Mouse (Mus musculus): ENCODE measurements around the gene Chst15. TPM values are rescaled to one million over a fixed set of nuclear protein-coding genes. Genes with fewer than 3 reads are reported as not detected.

Chst15 gene
- polyA plus RNA-seq, 1 experiment from 2014 or later, result 22.3 TPM

DNA sequence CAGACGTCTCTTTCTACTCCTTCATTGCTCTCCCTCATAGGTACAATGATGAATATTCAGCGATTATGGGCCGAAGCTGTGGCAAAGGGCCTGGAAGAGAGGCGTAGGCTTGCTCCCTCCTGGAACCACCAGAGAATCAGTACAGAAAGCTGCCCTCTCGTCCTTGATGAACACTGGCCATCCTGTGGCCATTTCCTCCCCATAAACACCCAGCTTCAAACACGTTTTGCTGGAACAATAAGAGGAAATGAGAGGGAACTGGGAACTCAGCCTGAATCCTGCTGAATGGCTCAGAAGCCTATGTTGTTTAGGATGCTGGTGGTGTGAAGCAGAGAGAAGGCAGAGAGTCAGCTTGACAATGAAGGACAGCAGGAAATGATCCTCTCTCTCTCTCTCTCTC, 21.3 kb upstream of the Chst15 start:
- Histone ChIP-seq H3K27ac (ENCODE audit: low read length) (peak overlapping the region; percentile 91), H3K4me1 (replicated peaks; ENCODE audit: control insufficient read depth, insufficient read depth, low read length) (peaks cover 25% of the 10 kb centered on the region), H3K27me3 (ENCODE audit: control insufficient read depth, insufficient read depth, low read depth, low read length) (no peaks in the 10 kb centered on the region), H3K36me3 (ENCODE audit: control insufficient read depth, insufficient read depth, low read length) (no peaks in the 10 kb centered on the region), H3K4me2 (ENCODE audit: low read depth, low read length) (no peak overlapping the region; the same call in 1 of the 2 replicates), H3K9ac (ENCODE audit: low read length) (no peak overlapping the region), H3K9me3 (ENCODE audit: control insufficient read depth, low read length) (no peaks in the 10 kb centered on the region), H3K4me3 (ENCODE audit: low read length) (no peak overlapping the region)
- WGBS, result 61% methylated on average over 6 of the region's 6 CpGs
- ATAC-seq (ENCODE audit: low read depth), result peak; percentile 54; the same call in 1 of the 2 replicates

DNA sequence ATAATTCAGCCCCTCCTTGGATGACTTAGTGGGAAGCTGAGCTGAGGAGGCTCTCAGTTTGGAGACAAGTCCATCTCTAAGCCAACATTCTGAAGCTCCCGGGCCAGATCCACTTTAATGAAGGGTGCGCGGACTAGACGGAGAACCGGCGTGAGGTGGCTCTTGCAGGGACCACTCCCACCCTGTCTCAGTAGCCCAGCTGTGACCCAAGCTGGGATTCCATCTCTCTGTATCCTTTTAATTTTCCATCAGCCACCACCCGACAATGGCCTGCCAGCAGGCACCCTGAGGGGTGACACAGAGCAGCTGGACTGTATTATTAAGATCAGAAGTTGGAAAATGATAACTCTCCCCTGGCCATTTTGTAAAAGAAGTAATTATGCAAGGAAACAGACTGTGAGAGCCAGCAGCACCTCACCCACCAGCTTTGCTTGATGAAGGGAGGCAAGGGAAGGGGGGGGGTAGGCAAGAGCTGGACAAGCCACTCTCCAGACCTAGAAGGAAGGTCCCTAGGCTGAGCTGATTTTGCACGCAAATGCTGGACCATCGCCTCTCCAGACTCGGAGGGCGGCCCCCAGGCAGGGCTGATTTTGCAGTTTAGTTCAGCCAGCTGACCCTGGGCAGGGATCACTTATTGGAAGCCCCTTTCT, 20.4 kb upstream of the Chst15 start:
- no peak for ATAC-seq (ENCODE audit: low read depth)
- WGBS, result 46% methylated on average over 11 of the region's 11 CpGs
- peaks cover 25% of the 10 kb centered on the region for H3K4me1 ChIP-seq (replicated peaks; ENCODE audit: control insufficient read depth, insufficient read depth, low read length)

GRCm38 (mm10) chr7:132336781-132337180, 19.8 kb upstream of the Chst15 start:
- Histone ChIP-seq H3K36me3 (ENCODE audit: control insufficient read depth, insufficient read depth, low read length) (no peaks in the 10 kb centered on the region), H3K27ac (ENCODE audit: low read length) (peak overlapping the region; percentile 64), H3K4me1 (replicated peaks; ENCODE audit: control insufficient read depth, insufficient read depth, low read length) (peaks cover 28% of the 10 kb centered on the region), H3K4me2 (ENCODE audit: low read depth, low read length) (no peak overlapping the region), H3K4me3 (ENCODE audit: low read length) (no peak overlapping the region), H3K9ac (ENCODE audit: low read length) (no peak overlapping the region), H3K9me3 (ENCODE audit: control insufficient read depth, low read length) (no peaks in the 10 kb centered on the region), H3K27me3 (ENCODE audit: control insufficient read depth, insufficient read depth, low read depth, low read length) (no peaks in the 10 kb centered on the region)
- WGBS, result 31% methylated on average over 3 of the region's 3 CpGs
- peak; percentile 42; the same call in 1 of the 2 replicates for ATAC-seq (ENCODE audit: low read depth)

More for the DNA sequence above, 20.4 kb upstream of the Chst15 start:
- no peaks in the 10 kb centered on the region for H3K36me3 ChIP-seq (ENCODE audit: control insufficient read depth, insufficient read depth, low read length)
- H3K9me3 ChIP-seq (ENCODE audit: control insufficient read depth, low read length), result no peaks in the 10 kb centered on the region
- peak overlapping the region; percentile 64 for H3K27ac ChIP-seq (ENCODE audit: low read length)
- no peak overlapping the region for H3K4me2 ChIP-seq (ENCODE audit: low read depth, low read length)
- H3K4me3 ChIP-seq (ENCODE audit: low read length), result no peak overlapping the region
- no peak overlapping the region for H3K9ac ChIP-seq (ENCODE audit: low read length)
- no peaks in the 10 kb centered on the region for H3K27me3 ChIP-seq (ENCODE audit: control insufficient read depth, insufficient read depth, low read depth, low read length)

DNA sequence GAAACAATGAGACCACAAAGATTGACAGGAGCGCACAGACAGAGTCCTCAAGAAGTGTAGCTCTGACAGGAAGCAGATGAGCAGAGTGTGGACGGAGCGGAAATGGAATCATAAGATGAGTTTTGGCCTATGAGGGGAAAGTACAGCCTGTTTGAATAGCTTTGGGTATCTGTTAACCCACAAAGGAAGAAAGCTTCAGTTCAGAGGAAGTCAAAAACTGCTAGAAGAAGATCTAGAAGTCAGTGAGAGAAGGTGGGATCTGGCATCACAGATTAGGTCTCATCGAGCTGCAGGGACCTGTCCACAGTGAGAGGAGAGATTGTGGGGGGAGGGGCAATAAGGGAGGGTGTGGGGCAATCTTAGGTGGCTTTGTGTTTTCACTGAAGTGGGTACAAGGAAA, 18.3 kb upstream of the Chst15 start:
- H3K4me1 ChIP-seq (replicated peaks; ENCODE audit: control insufficient read depth, insufficient read depth, low read length), result peaks cover 33% of the 10 kb centered on the region
- no peaks in the 10 kb centered on the region for H3K27me3 ChIP-seq (ENCODE audit: control insufficient read depth, insufficient read depth, low read depth, low read length)
- H3K4me2 ChIP-seq (ENCODE audit: low read depth, low read length), result no peak overlapping the region
- no peak overlapping the region for H3K9ac ChIP-seq (ENCODE audit: low read length)
- no peak for ATAC-seq (ENCODE audit: low read depth)
- no peak overlapping the region for H3K4me3 ChIP-seq (ENCODE audit: low read length)
- 88% methylated on average over 4 of the region's 4 CpGs for WGBS
- no peaks in the 10 kb centered on the region for H3K36me3 ChIP-seq (ENCODE audit: control insufficient read depth, insufficient read depth, low read length)
- no peaks in the 10 kb centered on the region for H3K9me3 ChIP-seq (ENCODE audit: control insufficient read depth, low read length)
- no peak overlapping the region for H3K27ac ChIP-seq (ENCODE audit: low read length)

DNA sequence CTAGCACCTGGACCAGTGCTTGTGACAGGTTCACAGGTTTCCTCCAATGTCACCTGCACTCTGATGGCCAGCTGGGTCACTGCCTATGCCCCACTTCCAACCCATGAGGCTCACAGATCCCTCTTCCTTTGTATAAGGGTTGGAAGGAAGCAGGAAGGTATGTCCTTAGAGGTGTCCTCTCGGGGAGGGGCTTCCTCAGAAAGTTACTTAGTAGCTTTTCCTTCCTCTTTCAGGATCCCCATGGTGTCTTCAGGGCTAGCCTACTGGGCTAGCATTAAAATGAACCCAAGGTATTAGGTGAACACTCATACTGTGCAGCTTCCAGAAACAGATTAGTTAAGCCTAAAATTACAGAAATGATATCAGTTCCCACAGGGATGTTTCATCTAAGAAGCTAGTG, 16.1 kb upstream of the Chst15 start:
- Histone ChIP-seq H3K27ac (ENCODE audit: low read length) (no peak overlapping the region), H3K27me3 (ENCODE audit: control insufficient read depth, insufficient read depth, low read depth, low read length) (no peaks in the 10 kb centered on the region), H3K36me3 (ENCODE audit: control insufficient read depth, insufficient read depth, low read length) (no peaks in the 10 kb centered on the region), H3K9me3 (ENCODE audit: control insufficient read depth, low read length) (no peaks in the 10 kb centered on the region), H3K4me1 (replicated peaks; ENCODE audit: control insufficient read depth, insufficient read depth, low read length) (peaks cover 27% of the 10 kb centered on the region), H3K4me2 (ENCODE audit: low read depth, low read length) (no peak overlapping the region), H3K4me3 (ENCODE audit: low read length) (no peak overlapping the region), H3K9ac (ENCODE audit: low read length) (no peak overlapping the region)
- ATAC-seq (ENCODE audit: low read depth), result no peak
- WGBS, result 59% methylated on average over 1 of the region's 1 CpGs

- no peaks in the 10 kb centered on the region for H3K36me3 ChIP-seq (ENCODE audit: control insufficient read depth, insufficient read depth, low read length)
- no peak overlapping the region for H3K27ac ChIP-seq (ENCODE audit: low read length)
- no peaks in the 10 kb centered on the region for H3K9me3 ChIP-seq (ENCODE audit: control insufficient read depth, low read length)
- ATAC-seq (ENCODE audit: low read depth), result peak; percentile 64
- H3K4me2 ChIP-seq (ENCODE audit: low read depth, low read length), result no peak overlapping the region
- no peaks in the 10 kb centered on the region for H3K27me3 ChIP-seq (ENCODE audit: control insufficient read depth, insufficient read depth, low read depth, low read length)
- 43% methylated on average over 11 of the region's 11 CpGs for WGBS
- H3K4me1 ChIP-seq (replicated peaks; ENCODE audit: control insufficient read depth, insufficient read depth, low read length), result peaks cover 20% of the 10 kb centered on the region
- no peak overlapping the region for H3K4me3 ChIP-seq (ENCODE audit: low read length)
- no peak overlapping the region for H3K9ac ChIP-seq (ENCODE audit: low read length)
These were observed 15.1 kb upstream of the Chst15 start for GRCm38 (mm10) chr7:132332176-132332575.

DNA sequence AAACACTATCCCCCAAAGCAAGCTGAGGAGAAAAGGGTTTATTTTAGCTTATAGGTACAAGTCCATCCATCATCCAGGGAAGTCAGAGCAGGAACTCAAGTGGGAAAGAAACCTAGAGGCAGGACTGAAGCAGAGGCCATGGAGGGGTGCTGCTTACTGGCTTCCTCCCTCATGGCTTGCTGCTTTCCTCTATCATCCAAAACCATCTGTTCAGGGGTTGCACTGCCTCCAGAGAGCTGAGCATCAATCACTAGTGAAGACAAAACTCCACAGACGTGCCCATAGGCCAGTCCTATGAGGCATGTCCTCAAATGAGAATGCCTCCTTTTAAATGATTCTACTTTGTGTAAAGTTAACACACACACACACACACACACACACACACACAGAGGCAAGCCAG, 13.2 kb upstream of the Chst15 start:
- Histone ChIP-seq H3K36me3 (ENCODE audit: control insufficient read depth, insufficient read depth, low read length) (no peaks in the 10 kb centered on the region), H3K9me3 (ENCODE audit: control insufficient read depth, low read length) (no peaks in the 10 kb centered on the region), H3K27me3 (ENCODE audit: control insufficient read depth, insufficient read depth, low read depth, low read length) (no peaks in the 10 kb centered on the region), H3K9ac (ENCODE audit: low read length) (no peak overlapping the region), H3K4me2 (ENCODE audit: low read depth, low read length) (no peak overlapping the region), H3K4me1 (replicated peaks; ENCODE audit: control insufficient read depth, insufficient read depth, low read length) (peaks cover 20% of the 10 kb centered on the region), H3K27ac (ENCODE audit: low read length) (no peak overlapping the region), H3K4me3 (ENCODE audit: low read length) (no peak overlapping the region)
- 43% methylated on average over 1 of the region's 1 CpGs for WGBS
- ATAC-seq (ENCODE audit: low read depth), result no peak

DNA sequence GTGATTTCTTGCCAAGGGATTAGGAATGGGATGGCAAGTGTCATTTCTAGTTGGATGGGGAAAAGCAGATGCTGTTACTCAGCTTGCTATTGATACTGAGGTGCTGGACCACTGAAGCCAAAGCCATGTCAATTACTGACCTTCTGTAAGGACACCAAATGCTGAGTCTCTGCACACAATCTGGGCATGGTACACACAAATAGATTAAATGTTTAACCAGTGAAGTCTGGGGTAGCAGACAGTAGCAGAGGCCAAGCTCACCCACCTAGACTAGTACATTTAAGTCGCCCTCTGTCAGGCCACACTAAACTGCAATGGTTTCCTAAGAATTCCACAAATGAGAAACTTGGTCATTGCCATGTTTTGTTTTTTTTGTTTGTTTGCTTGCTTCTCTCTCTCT, 11.6 kb upstream of the Chst15 start:
- Histone ChIP-seq H3K4me3 (ENCODE audit: low read length) (no peak overlapping the region), H3K36me3 (ENCODE audit: control insufficient read depth, insufficient read depth, low read length) (no peaks in the 10 kb centered on the region), H3K27me3 (ENCODE audit: control insufficient read depth, insufficient read depth, low read depth, low read length) (no peaks in the 10 kb centered on the region), H3K4me1 (replicated peaks; ENCODE audit: control insufficient read depth, insufficient read depth, low read length) (peaks cover 26% of the 10 kb centered on the region), H3K27ac (ENCODE audit: low read length) (no peak overlapping the region), H3K9ac (ENCODE audit: low read length) (no peak overlapping the region), H3K9me3 (ENCODE audit: control insufficient read depth, low read length) (no peaks in the 10 kb centered on the region), H3K4me2 (ENCODE audit: low read depth, low read length) (no peak overlapping the region)
- WGBS, result 96% methylated on average over 1 of the region's 1 CpGs
- no peak for ATAC-seq (ENCODE audit: low read depth)

- H3K27ac ChIP-seq (ENCODE audit: low read length), result peak overlapping the region; percentile 53
- H3K4me1 ChIP-seq (replicated peaks; ENCODE audit: control insufficient read depth, insufficient read depth, low read length), result peaks cover 20% of the 10 kb centered on the region
- WGBS, result 10% methylated on average over 5 of the region's 5 CpGs
- ATAC-seq (ENCODE audit: low read depth), result peak; percentile 63
- H3K4me2 ChIP-seq (ENCODE audit: low read depth, low read length), result no peak overlapping the region
- no peak overlapping the region for H3K9ac ChIP-seq (ENCODE audit: low read length)
- H3K36me3 ChIP-seq (ENCODE audit: control insufficient read depth, insufficient read depth, low read length), result no peaks in the 10 kb centered on the region
- H3K9me3 ChIP-seq (ENCODE audit: control insufficient read depth, low read length), result no peaks in the 10 kb centered on the region
- H3K27me3 ChIP-seq (ENCODE audit: control insufficient read depth, insufficient read depth, low read depth, low read length), result no peaks in the 10 kb centered on the region
- H3K4me3 ChIP-seq (ENCODE audit: low read length), result no peak overlapping the region
These were observed 8.7 kb upstream of the Chst15 start for GRCm38 (mm10) chr7:132325549-132326331.

All from lung, embryonic 16.5 days (tissue).